Mouse (Mus musculus): ENCODE data around the gene C5ar1. TPM values are rescaled to one million over a fixed set of nuclear protein-coding genes. Genes with fewer than 3 reads are reported as not detected.

The C5ar1 gene
- polyA plus RNA-seq, 1 experiment from 2014 or later: 3.4 TPM

- Histone ChIP-seq H3K9ac (ENCODE audit: low read depth, low read length) (no peak overlapping the region), H3K27ac (ENCODE audit: low read depth, low read length) (no peak overlapping the region), H3K4me3 (ENCODE audit: low read depth, low read length) (no peak overlapping the region), H3K27me3 (replicated peaks; ENCODE audit: control insufficient read depth, insufficient read depth, low read length) (no peaks in the 10 kb centered on the region), H3K4me1 (replicated peaks; ENCODE audit: control insufficient read depth, insufficient read depth, low read length) (0 out of 2 replicates have a peak, but pooled peaks cover 2% of the 10 kb centered on the region), H3K9me3 (ENCODE audit: control insufficient read depth, low read length) (no peaks in the 10 kb centered on the region), H3K4me2 (no peak overlapping the region), H3K36me3 (ENCODE audit: control insufficient read depth, insufficient read depth, low read length) (no peaks in the 10 kb centered on the region)
- DNase-seq (ENCODE audit: low spot score): no peak
- ATAC-seq (replicated peaks; ENCODE audit: low FRiP score): no peak
- 38% methylated on average over 5 of the region's 5 CpGs for WGBS
These were observed 8.7 kb downstream of the C5ar1 start for GRCm38 (mm10) chr7:16250687-16251086.

DNA sequence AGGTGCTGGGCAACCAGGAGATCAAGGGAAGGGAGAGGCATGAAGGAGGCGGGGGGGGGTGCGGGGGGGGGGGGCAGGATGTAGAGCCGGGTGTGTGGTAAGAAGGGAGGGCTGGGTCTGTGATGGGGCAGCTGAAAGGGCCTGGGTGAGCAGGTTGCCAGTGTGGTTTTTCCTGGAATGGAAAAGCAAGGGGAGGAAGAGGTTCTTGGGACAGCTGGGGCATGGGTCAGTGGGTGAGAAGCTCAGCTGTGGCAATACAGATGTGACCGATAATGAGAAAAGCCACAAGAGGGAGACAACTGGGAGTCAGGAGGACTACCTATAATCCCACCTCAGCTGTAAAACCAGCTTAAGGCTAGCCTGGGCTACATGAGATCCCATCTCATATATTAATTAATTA lies 13.4 kb downstream of the C5ar1 start:
- DNase-seq (ENCODE audit: low spot score) (no peak), ATAC-seq (replicated peaks; ENCODE audit: low FRiP score) (no peak)
- Histone ChIP-seq H3K9me3 (ENCODE audit: control insufficient read depth, low read length) (no peaks in the 10 kb centered on the region), H3K4me2 (no peak overlapping the region), H3K9ac (ENCODE audit: low read depth, low read length) (no peak overlapping the region), H3K36me3 (ENCODE audit: control insufficient read depth, insufficient read depth, low read length) (no peaks in the 10 kb centered on the region), H3K4me1 (replicated peaks; ENCODE audit: control insufficient read depth, insufficient read depth, low read length) (peaks cover 28% of the 10 kb centered on the region), H3K27ac (ENCODE audit: low read depth, low read length) (no peak overlapping the region), H3K4me3 (ENCODE audit: low read depth, low read length) (no peak overlapping the region), H3K27me3 (replicated peaks; ENCODE audit: control insufficient read depth, insufficient read depth, low read length) (no peaks in the 10 kb centered on the region)
- WGBS: 47% methylated on average over 1 of the region's 4 CpGs

DNA sequence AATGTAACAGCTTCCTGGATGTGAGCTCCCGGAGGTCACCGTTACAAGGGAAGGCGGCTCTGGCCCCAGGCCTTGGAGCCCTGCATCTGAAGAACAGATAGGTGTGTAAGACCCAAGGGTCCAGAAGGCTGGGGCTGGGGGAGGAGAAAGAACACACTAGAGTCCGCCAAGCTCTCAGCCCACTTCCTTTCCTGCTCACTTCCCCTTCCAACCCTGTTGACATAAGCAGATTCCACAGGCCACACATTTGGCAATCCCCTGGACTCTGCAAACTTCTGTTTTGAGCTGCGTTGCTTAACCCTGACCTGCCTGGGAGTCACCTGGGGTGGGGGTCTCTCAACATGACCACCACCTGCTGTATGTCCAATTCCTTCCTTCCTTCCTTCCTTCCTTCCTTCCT lies 15.3 kb downstream of the C5ar1 start, which contains the start of gene C5ar2:
Gene C5ar2 (minus strand): TSS at position 88 of the 400 bp plus-strand sequence.
- Histone ChIP-seq H3K4me3 (ENCODE audit: low read depth, low read length) (no peak within 1 kb of the TSS), H3K27me3 (replicated peaks; ENCODE audit: control insufficient read depth, insufficient read depth, low read length) (no peaks in the 10 kb centered on the region), H3K4me1 (replicated peaks; ENCODE audit: control insufficient read depth, insufficient read depth, low read length) (peaks cover 39% of the 10 kb centered on the region), H3K36me3 (ENCODE audit: control insufficient read depth, insufficient read depth, low read length) (no peaks in the 10 kb centered on the region), H3K9me3 (ENCODE audit: control insufficient read depth, low read length) (no peaks in the 10 kb centered on the region), H3K4me2 (no peak within 1 kb of the TSS), H3K9ac (ENCODE audit: low read depth, low read length) (no peak within 1 kb of the TSS; the same call in 1 of the 2 replicates), H3K27ac (ENCODE audit: low read depth, low read length) (peak within 1 kb of the TSS; percentile 55)
- ATAC-seq (replicated peaks; ENCODE audit: low FRiP score): no peak
- DNase-seq (ENCODE audit: low spot score): no peak
- 64% methylated on average over 5 of the region's 5 CpGs for WGBS

DNA sequence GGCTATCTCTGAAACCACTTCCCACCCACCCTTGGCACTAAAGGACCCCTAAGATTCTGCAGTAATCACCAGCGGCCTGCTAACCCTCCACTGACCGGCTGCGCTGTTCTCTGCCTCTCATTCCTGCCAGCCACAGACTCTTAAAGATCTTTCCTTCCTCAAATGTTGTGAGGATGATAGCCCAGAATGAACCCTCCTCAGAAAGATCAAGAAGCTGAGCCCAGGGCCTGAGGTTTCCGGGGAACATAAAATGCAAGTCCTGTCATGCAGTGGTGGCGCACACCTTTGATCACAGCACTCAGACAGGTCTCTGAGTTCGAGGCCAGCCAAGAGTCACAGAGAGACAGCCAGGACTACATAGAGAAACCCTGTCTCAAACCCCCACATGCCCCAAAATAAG lies 17.1 kb downstream of the C5ar1 start:
- H3K27ac ChIP-seq (ENCODE audit: low read depth, low read length): peak overlapping the region; percentile 46; the same call in 1 of the 2 replicates
- no peak for DNase-seq (ENCODE audit: low spot score)
- no peak for ATAC-seq (replicated peaks; ENCODE audit: low FRiP score)
- H3K9me3 ChIP-seq (ENCODE audit: control insufficient read depth, low read length): no peaks in the 10 kb centered on the region
- no peaks in the 10 kb centered on the region for H3K27me3 ChIP-seq (replicated peaks; ENCODE audit: control insufficient read depth, insufficient read depth, low read length)
- 0 out of 2 replicates have a peak, but pooled peaks cover 3% of the 10 kb centered on the region for H3K36me3 ChIP-seq (ENCODE audit: control insufficient read depth, insufficient read depth, low read length)
- peak overlapping the region; percentile 27 for H3K9ac ChIP-seq (ENCODE audit: low read depth, low read length)
- H3K4me3 ChIP-seq (ENCODE audit: low read depth, low read length): no peak overlapping the region
- H3K4me2 ChIP-seq: peak overlapping the region; percentile 47
- WGBS: 38% methylated on average over 6 of the region's 6 CpGs
- peaks cover 37% of the 10 kb centered on the region for H3K4me1 ChIP-seq (replicated peaks; ENCODE audit: control insufficient read depth, insufficient read depth, low read length)

DNA sequence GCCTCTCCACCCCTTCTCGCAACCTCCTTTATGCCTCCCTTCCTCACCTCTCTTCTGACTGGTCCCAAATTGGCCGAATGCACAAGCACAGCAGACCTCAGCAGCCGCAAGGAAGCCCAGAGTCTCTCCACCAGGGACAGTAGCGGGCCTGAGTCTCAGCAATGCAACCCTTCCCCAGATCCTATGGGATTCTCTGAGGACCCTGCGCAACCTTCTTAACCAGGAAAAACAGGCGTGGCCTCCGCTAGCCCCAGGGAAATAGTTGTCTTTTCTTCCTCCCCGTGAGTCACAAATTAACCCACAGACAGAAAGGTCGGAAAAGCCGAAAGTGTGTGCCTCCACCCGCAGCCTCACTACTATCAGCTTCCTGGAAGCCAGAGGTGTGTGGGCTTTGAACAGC lies 17.6 kb downstream of the C5ar1 start:
- H3K4me2 ChIP-seq: peak overlapping the region; percentile 47
- no peaks in the 10 kb centered on the region for H3K9me3 ChIP-seq (ENCODE audit: control insufficient read depth, low read length)
- peak; percentile 27; the same call in 1 of the 2 replicates for ATAC-seq (replicated peaks; ENCODE audit: low FRiP score)
- H3K36me3 ChIP-seq (ENCODE audit: control insufficient read depth, insufficient read depth, low read length): 0 out of 2 replicates have a peak, but pooled peaks cover 3% of the 10 kb centered on the region
- peak overlapping the region; percentile 27 for H3K9ac ChIP-seq (ENCODE audit: low read depth, low read length)
- DNase-seq (ENCODE audit: low spot score): no peak
- H3K27ac ChIP-seq (ENCODE audit: low read depth, low read length): peak overlapping the region; percentile 26; the same call in 1 of the 2 replicates
- peaks cover 37% of the 10 kb centered on the region for H3K4me1 ChIP-seq (replicated peaks; ENCODE audit: control insufficient read depth, insufficient read depth, low read length)
- no peaks in the 10 kb centered on the region for H3K27me3 ChIP-seq (replicated peaks; ENCODE audit: control insufficient read depth, insufficient read depth, low read length)
- H3K4me3 ChIP-seq (ENCODE audit: low read depth, low read length): peak overlapping the region; percentile 11; the same call in 1 of the 2 replicates
- 39% methylated on average over 11 of the region's 11 CpGs for WGBS

DNA sequence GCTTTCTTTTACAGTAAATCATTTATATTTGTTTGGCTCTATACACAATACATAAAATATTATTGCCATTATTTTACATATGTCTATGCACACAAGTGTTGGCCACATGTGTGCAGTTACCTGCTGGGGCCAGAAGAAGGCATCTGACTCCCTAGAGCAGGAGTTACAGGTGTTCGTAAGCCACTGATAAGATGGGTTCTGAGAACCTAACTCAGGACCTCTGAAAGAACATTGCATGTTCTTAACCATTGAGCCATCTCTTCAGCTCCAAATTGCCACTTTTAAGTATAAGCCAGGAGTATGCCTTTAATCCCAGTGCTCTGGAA lies 18.4 kb downstream of the C5ar1 start:
- WGBS: 62% methylated on average over 1 of the region's 1 CpGs
- Histone ChIP-seq H3K27ac (ENCODE audit: low read depth, low read length) (peak overlapping the region; percentile 86), H3K4me2 (peak overlapping the region; percentile 62), H3K9ac (ENCODE audit: low read depth, low read length) (no peak overlapping the region), H3K36me3 (ENCODE audit: control insufficient read depth, insufficient read depth, low read length) (0 out of 2 replicates have a peak, but pooled peaks cover 3% of the 10 kb centered on the region), H3K4me3 (ENCODE audit: low read depth, low read length) (no peak overlapping the region), H3K27me3 (replicated peaks; ENCODE audit: control insufficient read depth, insufficient read depth, low read length) (no peaks in the 10 kb centered on the region), H3K4me1 (replicated peaks; ENCODE audit: control insufficient read depth, insufficient read depth, low read length) (peaks cover 37% of the 10 kb centered on the region), H3K9me3 (ENCODE audit: control insufficient read depth, low read length) (no peaks in the 10 kb centered on the region)
- DNase-seq (ENCODE audit: low spot score): no peak
- ATAC-seq (replicated peaks; ENCODE audit: low FRiP score): peak; percentile 27

DNA sequence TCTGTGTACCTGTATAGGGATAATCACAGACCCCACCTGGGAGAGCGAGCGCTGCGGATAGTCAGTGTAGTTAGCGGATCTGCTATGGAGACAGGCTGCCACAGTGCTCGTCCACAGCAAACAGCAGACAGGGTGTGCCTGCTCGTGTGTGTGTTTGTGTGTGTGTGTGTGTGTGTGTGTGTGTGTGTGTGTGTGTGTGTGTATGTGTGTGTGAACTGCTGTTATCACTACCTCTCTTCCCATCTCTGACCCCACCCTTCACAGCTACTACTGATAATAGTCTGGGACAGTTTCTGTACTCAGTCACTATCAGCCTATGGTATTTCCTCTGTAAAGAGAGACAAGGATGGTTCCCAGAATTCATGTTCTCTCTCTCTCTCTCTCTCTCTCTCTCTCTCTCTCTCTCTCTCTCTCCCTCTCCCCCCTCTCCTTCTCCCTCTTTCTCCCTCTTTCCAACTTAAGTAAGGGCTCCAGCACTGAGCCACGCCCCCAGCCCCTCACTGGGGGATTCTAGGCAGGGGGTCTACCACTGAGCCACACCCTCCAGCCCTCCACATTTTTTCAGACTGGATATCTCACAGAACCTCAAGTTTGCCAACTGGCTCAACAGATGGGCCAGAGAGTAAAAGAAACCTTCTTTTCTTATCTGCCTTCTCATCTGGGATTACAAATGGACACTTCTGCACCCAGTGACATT lies 18.9 kb downstream of the C5ar1 start:
- peaks cover 37% of the 10 kb centered on the region for H3K4me1 ChIP-seq (replicated peaks; ENCODE audit: control insufficient read depth, insufficient read depth, low read length)
- ATAC-seq (replicated peaks; ENCODE audit: low FRiP score) (peak; percentile 92), DNase-seq (ENCODE audit: low spot score) (no peak)
- no peaks in the 10 kb centered on the region for H3K9me3 ChIP-seq (ENCODE audit: control insufficient read depth, low read length)
- H3K9ac ChIP-seq (ENCODE audit: low read depth, low read length): peak overlapping the region; percentile 55; the same call in 1 of the 2 replicates
- H3K27me3 ChIP-seq (replicated peaks; ENCODE audit: control insufficient read depth, insufficient read depth, low read length): no peaks in the 10 kb centered on the region
- peak overlapping the region; percentile 62 for H3K4me2 ChIP-seq
- WGBS: 39% methylated on average over 7 of the region's 7 CpGs
- H3K4me3 ChIP-seq (ENCODE audit: low read depth, low read length): peak overlapping the region; percentile 23
- H3K27ac ChIP-seq (ENCODE audit: low read depth, low read length): peak overlapping the region; percentile 86
- H3K36me3 ChIP-seq (ENCODE audit: control insufficient read depth, insufficient read depth, low read length): 0 out of 2 replicates have a peak, but pooled peaks cover 3% of the 10 kb centered on the region

DNA sequence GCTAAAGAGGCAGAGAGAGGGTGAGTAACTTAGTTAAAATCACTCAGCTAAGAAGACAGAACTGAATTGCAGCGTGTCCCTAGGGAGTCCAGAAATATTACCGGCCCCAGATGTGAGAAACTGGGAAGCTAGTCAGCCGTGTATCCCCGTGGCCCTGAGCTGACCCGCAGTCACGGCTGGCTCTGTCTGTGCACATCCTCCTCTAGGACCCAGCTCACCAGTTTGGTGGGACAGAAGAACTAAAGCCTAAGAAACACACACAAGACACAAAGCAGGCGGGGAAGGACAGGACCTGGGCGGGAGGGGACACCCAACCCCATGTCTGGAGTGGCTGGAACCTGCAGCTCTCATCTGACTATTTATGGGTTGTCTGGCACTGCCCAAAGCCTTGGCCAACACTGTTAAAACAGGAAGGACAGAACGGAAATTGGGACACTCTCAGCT lies 19.8 kb downstream of the C5ar1 start:
- H3K9ac ChIP-seq (ENCODE audit: low read depth, low read length): peak overlapping the region; percentile 55
- H3K4me2 ChIP-seq: peak overlapping the region; percentile 62
- H3K4me3 ChIP-seq (ENCODE audit: low read depth, low read length): peak overlapping the region; percentile 23
- H3K27ac ChIP-seq (ENCODE audit: low read depth, low read length): peak overlapping the region; percentile 86
- 52% methylated on average over 9 of the region's 9 CpGs for WGBS
- H3K4me1 ChIP-seq (replicated peaks; ENCODE audit: control insufficient read depth, insufficient read depth, low read length): peaks cover 37% of the 10 kb centered on the region
- H3K27me3 ChIP-seq (replicated peaks; ENCODE audit: control insufficient read depth, insufficient read depth, low read length): no peaks in the 10 kb centered on the region
- ATAC-seq (replicated peaks; ENCODE audit: low FRiP score): 0 out of 2 replicates have a peak, but pooled peaks have one; percentile 8
- DNase-seq (ENCODE audit: low spot score): no peak
- H3K9me3 ChIP-seq (ENCODE audit: control insufficient read depth, low read length): no peaks in the 10 kb centered on the region
- 0 out of 2 replicates have a peak, but pooled peaks cover 3% of the 10 kb centered on the region for H3K36me3 ChIP-seq (ENCODE audit: control insufficient read depth, insufficient read depth, low read length)

- no peak overlapping the region for H3K4me3 ChIP-seq (ENCODE audit: low read depth, low read length)
- no peak overlapping the region for H3K4me2 ChIP-seq
- no peaks in the 10 kb centered on the region; the same call in 1 of the 2 replicates for H3K9me3 ChIP-seq (ENCODE audit: control insufficient read depth, low read length)
- H3K4me1 ChIP-seq (replicated peaks; ENCODE audit: control insufficient read depth, insufficient read depth, low read length): peaks cover 10% of the 10 kb centered on the region
- no peaks in the 10 kb centered on the region for H3K27me3 ChIP-seq (replicated peaks; ENCODE audit: control insufficient read depth, insufficient read depth, low read length)
- H3K27ac ChIP-seq (ENCODE audit: low read depth, low read length): no peak overlapping the region
- 38% methylated on average over 5 of the region's 5 CpGs for WGBS
- ATAC-seq (replicated peaks; ENCODE audit: low FRiP score) (0 out of 2 replicates have a peak, but pooled peaks have one; percentile 36), DNase-seq (ENCODE audit: low spot score) (no peak)
- H3K9ac ChIP-seq (ENCODE audit: low read depth, low read length): no peak overlapping the region
- H3K36me3 ChIP-seq (ENCODE audit: control insufficient read depth, insufficient read depth, low read length): no peaks in the 10 kb centered on the region
These were observed 29.5 kb downstream of the C5ar1 start for GRCm38 (mm10) chr7:16229869-16230268.

All from liver, embryonic 11.5 days (tissue).